16 mouse cellular contexts compared by ENCODE assay signal in the genomic region with DNA sequence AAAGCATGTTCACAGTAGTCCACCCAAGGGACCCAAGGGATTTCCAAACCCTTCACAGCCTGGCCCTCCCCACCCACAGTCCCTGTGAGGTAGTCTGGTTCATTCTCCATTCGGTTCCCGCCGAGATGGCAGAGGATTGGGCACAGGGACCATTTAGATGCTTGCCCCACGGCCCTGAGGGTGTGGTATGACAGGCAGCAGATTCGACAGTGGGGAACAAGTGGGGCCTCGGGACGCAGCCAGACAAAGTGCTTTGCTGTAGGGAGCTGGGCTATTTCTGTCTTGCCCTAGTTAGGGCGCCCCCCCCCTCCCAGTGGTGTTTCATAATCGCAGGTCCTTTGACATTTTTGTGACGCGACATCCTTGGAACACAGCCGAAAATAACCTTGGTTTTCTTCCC. TPM values are rescaled to one million over a fixed set of nuclear protein-coding genes. Genes with fewer than 3 reads are reported as not detected.
DNase-seq lines count a peak whose midpoint lies in the region; ATAC-seq and TF ChIP-seq lines count a peak whose summit lies in the region.
"Had no signal": no experiment of that assay in that cellular context is flagged by ENCODE, and none has a peak within 500 bp of the region (broad histone marks: within the 10 kb centered on the region; RNA-seq: fewer than 3 reads in every experiment).

No protein-coding gene starts in this region.

- H3K27ac ChIP-seq in heart, adult 2 months = peak overlapping the region; percentile 40
- no peak overlapping the region for H3K27ac ChIP-seq in hindbrain, embryonic 13.5 days
- H3K27ac ChIP-seq in hindbrain, embryonic 10.5 days = no peak overlapping the region
- H3K27ac ChIP-seq in kidney, adult 2 months (ENCODE audit: insufficient read depth, low read depth, low read length) = no peak overlapping the region
- H3K27ac ChIP-seq: embryonic facial prominence, embryonic 10.5 days; hindbrain, embryonic 15.5 days; liver, embryonic 15.5 days; midbrain, embryonic 12.5 days; neural tube, embryonic 13.5 days had no signal

- no peak for TF ChIP-seq CTCF in heart, adult 2 months (IDR thresholded peaks at IDR 0.05)
- TF ChIP-seq CTCF in kidney, adult 2 months (conservative IDR thresholded peaks at IDR 0.05; ENCODE audit: insufficient read depth, insufficient read length, low read depth, low read length) = no peak

- no peaks in the 10 kb centered on the region for H3K36me3 ChIP-seq in heart, adult 2 months (ENCODE audit: control insufficient read depth, insufficient read depth, low read length)
- H3K36me3 ChIP-seq in hindbrain, embryonic 13.5 days = no peaks in the 10 kb centered on the region
- H3K36me3 ChIP-seq in hindbrain, embryonic 10.5 days = no peaks in the 10 kb centered on the region
- H3K36me3 ChIP-seq in kidney, adult 2 months (ENCODE audit: control insufficient read depth, insufficient read depth, low read length) = no peaks in the 10 kb centered on the region
- H3K36me3 ChIP-seq: embryonic facial prominence, embryonic 10.5 days; hindbrain, embryonic 15.5 days; liver, embryonic 15.5 days; midbrain, embryonic 12.5 days; neural tube, embryonic 13.5 days had no signal

- H3K27me3 ChIP-seq in heart, adult 2 months (ENCODE audit: control insufficient read depth, insufficient read depth, low read length) = no peaks in the 10 kb centered on the region
- H3K27me3 ChIP-seq in hindbrain, embryonic 13.5 days = no peaks in the 10 kb centered on the region; the same call in 1 of the 2 replicates
- H3K27me3 ChIP-seq in hindbrain, embryonic 10.5 days (ENCODE audit: insufficient read depth, poor library complexity, severe bottlenecking) = no peaks in the 10 kb centered on the region; the same call in 1 of the 2 replicates
- H3K27me3 ChIP-seq in kidney, adult 2 months (replicated peaks; ENCODE audit: control insufficient read depth, insufficient read depth, low read length) = no peaks in the 10 kb centered on the region
- H3K27me3 ChIP-seq: hindbrain, embryonic 15.5 days; liver, embryonic 15.5 days; midbrain, embryonic 12.5 days; neural tube, embryonic 13.5 days had no signal

- no peaks in the 10 kb centered on the region for H3K4me1 ChIP-seq in heart, adult 2 months (ENCODE audit: control insufficient read depth, insufficient read depth, low read length)
- H3K4me1 ChIP-seq in hindbrain, embryonic 13.5 days (replicated peaks) = no peaks in the 10 kb centered on the region
- H3K4me1 ChIP-seq in hindbrain, embryonic 10.5 days (replicated peaks) = no peaks in the 10 kb centered on the region
- no peaks in the 10 kb centered on the region for H3K4me1 ChIP-seq in kidney, adult 2 months (ENCODE audit: control insufficient read depth, insufficient read depth, low read length)
- H3K4me1 ChIP-seq: hindbrain, embryonic 15.5 days; liver, embryonic 15.5 days; midbrain, embryonic 12.5 days; neural tube, embryonic 13.5 days had no signal

- ATAC-seq in hindbrain, embryonic 13.5 days (ENCODE audit: low FRiP score) = no peak

- no peaks in the 10 kb centered on the region for H3K79me2 ChIP-seq in heart, adult 2 months (replicated peaks; ENCODE audit: control insufficient read depth, insufficient read depth, low read length)

- peak; percentile 44 for DNase-seq in retina, postnatal 1 day
- no peak for DNase-seq in retina, embryonic 14.5 days (ENCODE audit: low spot score)
- DNase-seq in heart, adult 2 months = peak; percentile 56 to 67
- peak; percentile 27 to 33 for DNase-seq in heart, postnatal 14 days
- no peak for DNase-seq in left cerebral cortex, postnatal 10 days (ENCODE audit: extremely low spot score in 1 of 2, low spot score in 2 of 2)
- DNase-seq in hindbrain, embryonic 10.5 days (ENCODE audit: low spot score) = no peak
- DNase-seq in kidney, adult 2 months = no peak
- DNase-seq: cerebellum, adult 9-10 months; left cerebral cortex, postnatal 4 days; thymus, postnatal 4 days had no signal

- no peak overlapping the region for H3K4me2 ChIP-seq in hindbrain, embryonic 13.5 days
- H3K4me2 ChIP-seq: hindbrain, embryonic 15.5 days; liver, embryonic 15.5 days; midbrain, embryonic 12.5 days; neural tube, embryonic 13.5 days had no signal

- WGBS in heart, adult 2 months = 26% methylated on average over 12 of the region's 12 CpGs
- 85% methylated on average over 12 of the region's 12 CpGs for WGBS in hindbrain, embryonic 13.5 days
- WGBS in hindbrain, embryonic 10.5 days = 84% methylated on average over 12 of the region's 12 CpGs
- WGBS in kidney, adult 2 months = 85% methylated on average over 12 of the region's 12 CpGs

- no peaks in the 10 kb centered on the region for H3K9me3 ChIP-seq in hindbrain, embryonic 13.5 days
- H3K9me3 ChIP-seq in hindbrain, embryonic 10.5 days = no peaks in the 10 kb centered on the region
- H3K9me3 ChIP-seq: embryonic facial prominence, embryonic 10.5 days; hindbrain, embryonic 15.5 days; liver, embryonic 15.5 days; midbrain, embryonic 12.5 days; neural tube, embryonic 13.5 days had no signal

- peak overlapping the region; percentile 40; the same call in 1 of the 2 replicates for H3K9ac ChIP-seq in heart, adult 2 months (ENCODE audit: low read depth, low read length)
- no peak overlapping the region for H3K9ac ChIP-seq in hindbrain, embryonic 13.5 days
- H3K9ac ChIP-seq: hindbrain, embryonic 15.5 days; liver, embryonic 15.5 days; midbrain, embryonic 12.5 days; neural tube, embryonic 13.5 days had no signal

- TF ChIP-seq EP300 in heart, adult 2 months (IDR thresholded peaks at IDR 0.05; ENCODE audit: insufficient read depth, low read depth, low read length) = peak; percentile 38; the same call in 1 of the 2 replicates

- intact Hi-C loops in heart, adult 2 months (cut with DNase I) = no loop called here
- intact Hi-C loops in heart, postnatal 14 days (cut with DNase I) = no loop called here
- intact Hi-C loops in left cerebral cortex, postnatal 10 days (cut with DNase I) = no loop called here

- H3K4me3 ChIP-seq in heart, adult 2 months = 0 out of 2 replicates have a peak overlapping the region, but pooled peaks have one; percentile 8
- H3K4me3 ChIP-seq in hindbrain, embryonic 13.5 days = no peak overlapping the region
- no peak overlapping the region for H3K4me3 ChIP-seq in hindbrain, embryonic 10.5 days
- no peak overlapping the region for H3K4me3 ChIP-seq in kidney, adult 2 months (ENCODE audit: insufficient read depth, low read depth, low read length)
- H3K4me3 ChIP-seq: embryonic facial prominence, embryonic 10.5 days; hindbrain, embryonic 15.5 days; liver, embryonic 15.5 days; midbrain, embryonic 12.5 days; neural tube, embryonic 13.5 days had no signal

- TF ChIP-seq POLR2A in heart, adult 2 months (IDR thresholded peaks at IDR 0.05; ENCODE audit: insufficient read depth, low read depth, low read length) = no peak
- no peak for TF ChIP-seq POLR2A in kidney, adult 2 months (IDR thresholded peaks at IDR 0.05; ENCODE audit: low read depth, low read length)

RNA-seq across cellular contexts. Expression of a gene that starts 8.2 kb away (rescaled TPM):
- total RNA-seq in heart, adult 2 months (2021) = 10 to 100 TPM; 11.8 to 13.5 TPM
- polyA plus RNA-seq in heart, adult 2 months (2012; rRNA removed) = 16.9 and 24.6 TPM in 2 replicates
- total RNA-seq in heart, postnatal 14 days (2021) = 10 to 100 TPM in 1 of 2 experiments, 1 to 10 TPM in 1; 9.6 to 11.9 TPM
- 10 to 100 TPM; 19.8 to 20.5 TPM for total RNA-seq in left cerebral cortex, postnatal 10 days (2021)
- 39.8 and 40.2 TPM in 2 replicates for polyA plus RNA-seq in hindbrain, embryonic 13.5 days (2015; fragmentation: Nextera tagmentation; extraction: Ambion mirVana)
- polyA plus RNA-seq in hindbrain, embryonic 10.5 days (2016; fragmentation: Nextera tagmentation; extraction: Ambion mirVana) = 38.9 and 42.8 TPM in 2 replicates
- 15.2 and 17.5 TPM in 2 replicates for polyA plus RNA-seq in kidney, adult 2 months (2012; rRNA removed)

RNA-seq across cellular contexts. Expression of a gene that starts 39.9 kb away (rescaled TPM):
- total RNA-seq in heart, adult 2 months (2021) = not detected
- 0.09 and 0.20 TPM in 2 replicates for polyA plus RNA-seq in heart, adult 2 months (2012; rRNA removed)
- under 1 TPM in 1 of 2 experiments, not detected in 1; 0.22 TPM for total RNA-seq in heart, postnatal 14 days (2021)
- under 1 TPM; 0.24 to 0.36 TPM for total RNA-seq in left cerebral cortex, postnatal 10 days (2021)
- 0.19 and 0.47 TPM in 2 replicates for polyA plus RNA-seq in hindbrain, embryonic 13.5 days (2015; fragmentation: Nextera tagmentation; extraction: Ambion mirVana)
- 0.50 and 0.51 TPM in 2 replicates for polyA plus RNA-seq in hindbrain, embryonic 10.5 days (2016; fragmentation: Nextera tagmentation; extraction: Ambion mirVana)
- polyA plus RNA-seq in kidney, adult 2 months (2012; rRNA removed) = 0.41 and 0.45 TPM in 2 replicates

RNA-seq across cellular contexts. Expression of a gene that starts 53.7 kb away (rescaled TPM):
- total RNA-seq in heart, adult 2 months (2021) = 10 to 100 TPM; 20.2 to 24.1 TPM
- polyA plus RNA-seq in heart, adult 2 months (2012; rRNA removed) = 5.9 and 16.3 TPM in 2 replicates
- 10 to 100 TPM; 18.0 to 19.7 TPM for total RNA-seq in heart, postnatal 14 days (2021)
- total RNA-seq in left cerebral cortex, postnatal 10 days (2021) = 10 to 100 TPM; 88.2 to 93.6 TPM
- polyA plus RNA-seq in hindbrain, embryonic 13.5 days (2015; fragmentation: Nextera tagmentation; extraction: Ambion mirVana) = 43.7 and 45.3 TPM in 2 replicates
- 51.9 and 65.2 TPM in 2 replicates for polyA plus RNA-seq in hindbrain, embryonic 10.5 days (2016; fragmentation: Nextera tagmentation; extraction: Ambion mirVana)
- polyA plus RNA-seq in kidney, adult 2 months (2012; rRNA removed) = 7.1 and 8.2 TPM in 2 replicates

Comparison
In these comparisons a context has a peak if more than half of its experiments do, and no peak if none do; other contexts are left out.
1. DNase-seq: peak in retina, postnatal 1 day (single experiment), heart, adult 2 months (2 of 2) and heart, postnatal 14 days (2 of 2); none in retina, embryonic 14.5 days (single experiment), left cerebral cortex, postnatal 10 days (0 of 2), hindbrain, embryonic 10.5 days (single experiment) and kidney, adult 2 months (single experiment).